Mouse (Mus musculus): ENCODE results near the gene Bcl9l. TPM values are rescaled to one million over a fixed set of nuclear protein-coding genes. Genes with fewer than 3 reads are reported as not detected.

Bcl9l gene
- polyA plus RNA-seq, 1 experiment = 28.1 TPM

- Histone ChIP-seq H3K4me1 (ENCODE audit: control insufficient read depth, insufficient read depth, insufficient read length, low read length) (peaks cover 43% of the 10 kb centered on the region), H3K36me3 (ENCODE audit: control insufficient read depth, insufficient read depth, low read length) (no peaks in the 10 kb centered on the region), H3K4me3 (ENCODE audit: low read depth, low read length) (peak overlapping the region; percentile 96), H3K27ac (ENCODE audit: insufficient read depth, low read depth, low read length) (peak overlapping the region; percentile 82), H3K27me3 (ENCODE audit: control insufficient read depth, insufficient read depth, low read length) (no peaks in the 10 kb centered on the region)
- 0% methylated on average over 12 of the region's 12 CpGs for WGBS
- TF ChIP-seq CTCF (IDR thresholded peaks at IDR 0.05; ENCODE audit: extremely low read depth, insufficient read length, insufficient replicate concordance, low read depth, low read length) (no peak), POLR2A (IDR thresholded peaks at IDR 0.05; ENCODE audit: low read depth, low read length) (no peak)
Measured at GRCm38 (mm10) chr9:44483510-44484044, 952 bp downstream of the Bcl9l start.

GRCm38 (mm10) chr9:44484311-44485104, 1.9 kb downstream of the Bcl9l start:
- TF ChIP-seq POLR2A (IDR thresholded peaks at IDR 0.05; ENCODE audit: low read depth, low read length) (no peak), CTCF (IDR thresholded peaks at IDR 0.05; ENCODE audit: extremely low read depth, insufficient read length, insufficient replicate concordance, low read depth, low read length) (no peak)
- 7% methylated on average over 7 of the region's 7 CpGs for WGBS
- Histone ChIP-seq H3K4me1 (ENCODE audit: control insufficient read depth, insufficient read depth, insufficient read length, low read length) (peaks cover 51% of the 10 kb centered on the region), H3K27me3 (ENCODE audit: control insufficient read depth, insufficient read depth, low read length) (no peaks in the 10 kb centered on the region), H3K27ac (ENCODE audit: insufficient read depth, low read depth, low read length) (peak overlapping the region; percentile 82), H3K36me3 (ENCODE audit: control insufficient read depth, insufficient read depth, low read length) (no peaks in the 10 kb centered on the region), H3K4me3 (ENCODE audit: low read depth, low read length) (peak overlapping the region; percentile 96)

DNA sequence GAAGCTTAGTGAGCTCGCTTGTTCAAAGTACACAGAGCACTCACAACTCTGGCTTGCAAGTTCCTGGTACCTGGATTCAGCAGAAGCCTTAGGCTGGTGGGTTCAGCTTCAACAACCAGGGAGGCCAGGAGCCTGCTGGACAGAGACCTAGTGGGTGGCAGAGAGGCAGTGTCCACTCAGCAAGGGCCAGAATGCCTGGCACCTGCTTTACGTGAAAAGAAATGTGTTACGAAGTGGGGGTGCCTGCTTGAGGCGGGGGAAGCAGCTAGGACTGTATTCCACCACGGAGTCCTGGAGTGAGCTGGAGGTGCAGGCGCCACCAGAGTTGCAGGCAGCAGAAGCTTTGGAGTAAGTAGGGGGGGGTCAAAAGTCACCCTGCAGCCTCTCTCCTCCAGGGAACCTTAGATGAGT, 2.5 kb downstream of the Bcl9l start:
- H3K27me3 ChIP-seq (ENCODE audit: control insufficient read depth, insufficient read depth, low read length) = no peaks in the 10 kb centered on the region
- TF ChIP-seq POLR2A (IDR thresholded peaks at IDR 0.05; ENCODE audit: low read depth, low read length) (no peak), CTCF (IDR thresholded peaks at IDR 0.05; ENCODE audit: extremely low read depth, insufficient read length, insufficient replicate concordance, low read depth, low read length) (no peak)
- no peaks in the 10 kb centered on the region for H3K36me3 ChIP-seq (ENCODE audit: control insufficient read depth, insufficient read depth, low read length)
- H3K27ac ChIP-seq (ENCODE audit: insufficient read depth, low read depth, low read length) = peak overlapping the region; percentile 82
- 21% methylated on average over 6 of the region's 6 CpGs for WGBS
- H3K4me3 ChIP-seq (ENCODE audit: low read depth, low read length) = peak overlapping the region; percentile 33
- H3K4me1 ChIP-seq (ENCODE audit: control insufficient read depth, insufficient read depth, insufficient read length, low read length) = peaks cover 57% of the 10 kb centered on the region

GRCm38 (mm10) chr9:44485516-44486161, 3.0 kb downstream of the Bcl9l start:
- Histone ChIP-seq H3K27ac (ENCODE audit: insufficient read depth, low read depth, low read length) (peak overlapping the region; percentile 82), H3K27me3 (ENCODE audit: control insufficient read depth, insufficient read depth, low read length) (no peaks in the 10 kb centered on the region), H3K36me3 (ENCODE audit: control insufficient read depth, insufficient read depth, low read length) (no peaks in the 10 kb centered on the region), H3K4me3 (ENCODE audit: low read depth, low read length) (peak overlapping the region; percentile 33), H3K4me1 (ENCODE audit: control insufficient read depth, insufficient read depth, insufficient read length, low read length) (peaks cover 62% of the 10 kb centered on the region)
- TF ChIP-seq CTCF (IDR thresholded peaks at IDR 0.05; ENCODE audit: extremely low read depth, insufficient read length, insufficient replicate concordance, low read depth, low read length) (no peak), POLR2A (IDR thresholded peaks at IDR 0.05; ENCODE audit: low read depth, low read length) (no peak)
- 11% methylated on average over 14 of the region's 14 CpGs for WGBS

DNA sequence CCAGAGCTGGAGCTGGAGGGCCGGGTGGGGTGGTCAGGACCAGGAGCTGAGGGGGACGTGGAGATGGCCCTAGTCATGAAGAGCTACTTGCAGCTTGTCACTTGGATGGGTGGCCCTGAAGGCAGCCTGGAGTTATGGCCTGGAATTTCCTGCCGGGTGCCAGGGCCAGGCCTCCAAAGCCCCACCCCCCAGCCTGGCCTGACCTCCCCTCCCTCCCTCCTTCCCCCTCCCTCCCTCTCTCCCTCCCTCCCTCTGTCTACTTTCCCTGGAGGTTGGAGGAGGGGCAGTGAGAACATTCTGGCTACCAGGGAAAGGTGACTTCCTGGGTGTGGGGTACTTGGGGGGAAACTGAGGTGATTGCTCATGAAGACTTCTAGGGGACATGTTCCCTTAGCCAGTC, 3.7 kb downstream of the Bcl9l start:
- no peaks in the 10 kb centered on the region for H3K36me3 ChIP-seq (ENCODE audit: control insufficient read depth, insufficient read depth, low read length)
- peaks cover 68% of the 10 kb centered on the region for H3K4me1 ChIP-seq (ENCODE audit: control insufficient read depth, insufficient read depth, insufficient read length, low read length)
- H3K27ac ChIP-seq (ENCODE audit: insufficient read depth, low read depth, low read length) = peak overlapping the region; percentile 97
- no peaks in the 10 kb centered on the region for H3K27me3 ChIP-seq (ENCODE audit: control insufficient read depth, insufficient read depth, low read length)
- WGBS = 15% methylated on average over 3 of the region's 3 CpGs
- peak overlapping the region; percentile 50 for H3K4me3 ChIP-seq (ENCODE audit: low read depth, low read length)
- TF ChIP-seq CTCF (IDR thresholded peaks at IDR 0.05; ENCODE audit: extremely low read depth, insufficient read length, insufficient replicate concordance, low read depth, low read length) = no peak
- no peak; the same call in 1 of the 2 replicates for TF ChIP-seq POLR2A (IDR thresholded peaks at IDR 0.05; ENCODE audit: low read depth, low read length)

DNA sequence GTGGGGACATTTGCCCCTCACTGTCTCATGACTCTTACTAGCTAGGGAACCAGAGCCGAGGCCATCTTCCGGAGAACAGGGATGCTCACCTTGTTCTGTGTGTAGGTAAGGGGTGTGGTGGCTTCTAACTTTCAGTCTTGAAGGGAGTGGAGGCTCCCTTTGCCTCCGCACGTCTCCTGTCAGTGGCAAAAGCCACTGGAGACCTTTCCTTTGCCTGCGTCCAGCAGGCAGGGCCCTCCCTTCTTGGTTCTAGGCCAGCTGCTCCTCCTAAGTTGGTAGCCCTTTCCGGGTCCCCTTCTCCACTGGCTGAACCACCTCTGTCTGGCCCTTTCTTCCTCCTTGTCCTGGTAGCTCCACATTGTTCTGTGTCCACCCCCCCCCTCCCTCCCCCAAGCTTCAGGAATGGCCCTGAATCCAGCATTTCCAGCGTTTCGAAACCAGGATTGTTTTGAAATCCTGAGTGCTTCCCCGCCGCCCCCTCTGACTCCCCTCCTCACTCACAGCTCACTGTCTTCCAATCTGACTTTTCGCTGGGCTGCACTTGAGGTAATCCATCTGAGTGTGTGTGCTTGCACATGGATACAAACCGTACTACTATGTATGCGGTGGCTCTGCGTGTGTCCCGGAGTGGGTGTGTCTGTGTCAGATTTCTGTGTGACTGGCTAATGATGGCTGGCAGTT, 4.3 kb downstream of the Bcl9l start:
- Histone ChIP-seq H3K4me3 (ENCODE audit: low read depth, low read length) (peak overlapping the region; percentile 50), H3K4me1 (ENCODE audit: control insufficient read depth, insufficient read depth, insufficient read length, low read length) (peaks cover 69% of the 10 kb centered on the region), H3K27me3 (ENCODE audit: control insufficient read depth, insufficient read depth, low read length) (no peaks in the 10 kb centered on the region), H3K36me3 (ENCODE audit: control insufficient read depth, insufficient read depth, low read length) (no peaks in the 10 kb centered on the region), H3K27ac (ENCODE audit: insufficient read depth, low read depth, low read length) (peak overlapping the region; percentile 97)
- 11% methylated on average over 15 of the region's 15 CpGs for WGBS
- TF ChIP-seq POLR2A (IDR thresholded peaks at IDR 0.05; ENCODE audit: low read depth, low read length) = no peak
- TF ChIP-seq CTCF (IDR thresholded peaks at IDR 0.05; ENCODE audit: extremely low read depth, insufficient read length, insufficient replicate concordance, low read depth, low read length) = no peak

Data from small intestine, adult 2 months (tissue).